Mouse (Mus musculus) thymus, adult 2 months (tissue): ENCODE results near the gene Cyp2c55.

Experiments used
- CTCF ChIP-seq: fragments of 200-500 bp; IDR thresholded peaks from 2 replicates; pipeline ENCODE4 v1.5.1; 2012; ENCODE audit warnings: mild to moderate bottlenecking, control low read depth, low read length, moderate library complexity, borderline replicate concordance; ENCODE audit not compliant: control insufficient read depth, poor library complexity, insufficient read depth; ENCODE audit errors: extremely low read depth
- POLR2A ChIP-seq: fragments of 200-500 bp; IDR thresholded peaks from 2 replicates; pipeline ENCODE4 v1.6.1; 2012; ENCODE audit warnings: mild to moderate bottlenecking, low read length, control low read depth, moderate library complexity; ENCODE audit not compliant: control insufficient read depth, poor library complexity, insufficient read depth; ENCODE audit errors: extremely low read depth

GRCm38 (mm10) chr19:38970741-38971140 is 36.1 kb upstream of the Cyp2c55 start:
- TF ChIP-seq CTCF (no peak), POLR2A (no peak)
